Mouse (Mus musculus): ENCODE measurements at regions not wholly inside any gene's neighbourhood (a gene's known extent, or its start where the extent isn't known, plus 50 kb on each side); places are given as distances from the start of the nearest gene placed in this dataset.

- Histone ChIP-seq H3K4me3 (no peak overlapping the region), H3K27ac (no peak overlapping the region)
- no peak for DNase-seq (ENCODE audit: low spot score in 2 of 2)
- TF ChIP-seq CTCF (conservative IDR thresholded peaks at IDR 0.05) = peak; percentile 55
Measured at GRCm38 (mm10) chrX:140279266-140279665, 62.8 kb upstream of the Frmpd3 start.

- DNase-seq (ENCODE audit: low spot score in 2 of 2) = no peak
- no peak overlapping the region; the same call in 1 of the 2 replicates for H3K4me3 ChIP-seq
- no peak for TF ChIP-seq CTCF (conservative IDR thresholded peaks at IDR 0.05)
- H3K27ac ChIP-seq = no peak overlapping the region
Measured at GRCm38 (mm10) chrX:140280016-140280415, 62.0 kb upstream of the Frmpd3 start.
